Mouse (Mus musculus) ovary, adult 2 months (tissue): Measurements from ENCODE around the gene Gtpbp2. TPM values are rescaled to one million over a fixed set of nuclear protein-coding genes. Genes with fewer than 3 reads are reported as not detected.

Source experiments
- polyA plus RNA-seq: library from polyadenylated mRNA; depleted of rRNA; stranded (reverse); fragments of >200 nt; gene quantifications from 2 replicates; pipeline ENCODE4 v1.2.3, GENCODE M21; 2012; rRNA removed

Gene Gtpbp2
- 119 and 122 TPM in 2 replicates for polyA plus RNA-seq

GRCm38 (mm10) chr17:46160686-46161085 lies at the start of gene Gtpbp2:
Gene Gtpbp2 (plus strand): TSS chr17:46161032.

GRCm38 (mm10) chr17:46143578-46144423 lies 17.0 kb upstream of the Gtpbp2 start, which contains the start of gene Rsph9:
Gene Rsph9 (minus strand): TSS chr17:46144216.

GRCm38 (mm10) chr17:46152847-46153782 lies 7.7 kb upstream of the Gtpbp2 start, which contains the start of gene Mad2l1bp:
Gene Mad2l1bp (minus strand): TSS chr17:46153553.

GRCm38 (mm10) chr17:46202421-46203071 lies 41.7 kb downstream of the Gtpbp2 start, which contains the start of the genes Polh and Xpo5:
Gene Polh (minus strand): TSS chr17:46202645.
Gene Xpo5 (plus strand): TSS chr17:46202782.

Other genes starting within 250 kb of the Gtpbp2 start
- gene Vegfa, start 128.7 kb upstream of the Gtpbp2 start, polyA plus RNA-seq, result 346 and 364 TPM in 2 replicates
- gene Mrps18a, start 50.0 kb upstream of the Gtpbp2 start, polyA plus RNA-seq, result 38.1 and 43.1 TPM in 2 replicates
- 30.2 and 32.9 TPM in 2 replicates for gene Rsph9, start 16.8 kb upstream of the Gtpbp2 start, polyA plus RNA-seq
- gene Mad2l1bp, start 7.5 kb upstream of the Gtpbp2 start, polyA plus RNA-seq, result 12.6 and 18.3 TPM in 2 replicates
- gene Polh, start 41.6 kb downstream of the Gtpbp2 start, polyA plus RNA-seq, result 6.9 and 7.8 TPM in 2 replicates
- 35.4 and 37.4 TPM in 2 replicates for gene Xpo5, start 41.8 kb downstream of the Gtpbp2 start, polyA plus RNA-seq
- 70.9 and 83.1 TPM in 2 replicates for gene Polr1c, start 87.0 kb downstream of the Gtpbp2 start, polyA plus RNA-seq
- 332 and 400 TPM in 2 replicates for gene Yipf3, start 87.0 kb downstream of the Gtpbp2 start, polyA plus RNA-seq
- 11.6 and 14.3 TPM in 2 replicates for gene Lrrc73, start 92.5 kb downstream of the Gtpbp2 start, polyA plus RNA-seq
- gene Tjap1, start 122.0 kb downstream of the Gtpbp2 start, polyA plus RNA-seq, result 95.7 and 100 TPM in 2 replicates
- 1.9 and 3.8 TPM in 2 replicates for gene Dlk2, start 136.4 kb downstream of the Gtpbp2 start, polyA plus RNA-seq
- gene Abcc10, start 167.3 kb downstream of the Gtpbp2 start, polyA plus RNA-seq, result 27.7 and 35.5 TPM in 2 replicates
- gene Zfp318, start 222.7 kb downstream of the Gtpbp2 start, polyA plus RNA-seq, result 21.4 and 22.3 TPM in 2 replicates